Mouse (Mus musculus) embryonic facial prominence, embryonic 12.5 days (tissue): ENCODE data around the gene Thap11. TPM values are rescaled to one million over a fixed set of nuclear protein-coding genes. Genes with fewer than 3 reads are reported as not detected.

Experiments
- polyA plus RNA-seq: library from polyadenylated mRNA; unstranded; fragments of >200 nt; fragmentation: Nextera tagmentation; extraction: Ambion mirVana; gene quantifications from 2 replicates; pipeline ENCODE4 v1.2.1, GENCODE M21; 2016

Gene Thap11
- polyA plus RNA-seq, 1 experiment from 2014 or later, result 84.6 TPM

Other genes with a start within 250 kb of the Thap11 start
- 14.6 and 15.3 TPM in 2 replicates for gene Ripor1, start 249.9 kb upstream of the Thap11 start, polyA plus RNA-seq
- gene Ctcf, start 218.6 kb upstream of the Thap11 start, polyA plus RNA-seq, result 138 and 152 TPM in 2 replicates
- gene Agrp, start 217.7 kb upstream of the Thap11 start, polyA plus RNA-seq, result 1.5 and 1.7 TPM in 2 replicates
- gene Carmil2, start 168.9 kb upstream of the Thap11 start, polyA plus RNA-seq, result 2.8 and 3.2 TPM in 2 replicates
- 73.6 and 78.2 TPM in 2 replicates for gene Acd, start 154.0 kb upstream of the Thap11 start, polyA plus RNA-seq
- 18.2 and 19.1 TPM in 2 replicates for gene Pard6a, start 154.0 kb upstream of the Thap11 start, polyA plus RNA-seq
- 0.14 TPM in 1 of 2 replicates, not detected in the other for gene 4933405L10Rik, start 147.5 kb upstream of the Thap11 start, polyA plus RNA-seq
- gene Enkd1, start 146.9 kb upstream of the Thap11 start, polyA plus RNA-seq, result 35.7 and 37.0 TPM in 2 replicates
- 30.2 and 33.7 TPM in 2 replicates for gene Gfod2, start 96.5 kb upstream of the Thap11 start, polyA plus RNA-seq
- gene Ranbp10, start 27.8 kb upstream of the Thap11 start, polyA plus RNA-seq, result 14.9 and 16.0 TPM in 2 replicates
- 0.43 TPM in 1 of 2 replicates, not detected in the other for gene Tsnaxip1, start 27.4 kb upstream of the Thap11 start, polyA plus RNA-seq
- gene Cenpt, start 1.9 kb upstream of the Thap11 start, polyA plus RNA-seq, result 59.8 and 60.6 TPM in 2 replicates
- gene Nutf2, start 5.4 kb downstream of the Thap11 start, polyA plus RNA-seq, result 228 and 268 TPM in 2 replicates
- gene Edc4, start 25.7 kb downstream of the Thap11 start, polyA plus RNA-seq, result 70.5 and 72.6 TPM in 2 replicates
- 0.65 and 1.1 TPM in 2 replicates for gene Nrn1l, start 38.4 kb downstream of the Thap11 start, polyA plus RNA-seq
- gene Pskh1, start 45.3 kb downstream of the Thap11 start, polyA plus RNA-seq, result 42.5 and 44.8 TPM in 2 replicates
- gene Ctrl, start 78.7 kb downstream of the Thap11 start, polyA plus RNA-seq, result 1.9 and 2.2 TPM in 2 replicates
- 22.9 and 31.7 TPM in 2 replicates for gene Psmb10, start 83.3 kb downstream of the Thap11 start, polyA plus RNA-seq
- gene Lcat, start 88.2 kb downstream of the Thap11 start, polyA plus RNA-seq, result 2.3 and 3.0 TPM in 2 replicates
- 44.3 and 48.2 TPM in 2 replicates for gene Slc12a4, start 111.0 kb downstream of the Thap11 start, polyA plus RNA-seq
- gene Dpep3, start 124.3 kb downstream of the Thap11 start, polyA plus RNA-seq, result not detected in 2 replicates
- 25.3 and 26.6 TPM in 2 replicates for gene Dus2, start 136.2 kb downstream of the Thap11 start, polyA plus RNA-seq
- not detected in 2 replicates for gene Dpep2nb, start 150.8 kb downstream of the Thap11 start, polyA plus RNA-seq
- gene Ddx28, start 156.8 kb downstream of the Thap11 start, polyA plus RNA-seq, result 21.6 and 22.6 TPM in 2 replicates
- gene Nfatc3, start 203.7 kb downstream of the Thap11 start, polyA plus RNA-seq, result 7.8 and 9.3 TPM in 2 replicates